Mouse (Mus musculus) liver, embryonic 14.5 days (tissue): ENCODE measurements at regions not wholly inside any gene's neighbourhood (a gene's known extent, or its start where the extent isn't known, plus 50 kb on each side); places are given as distances from the start of the nearest gene placed in this dataset.

Experiments used
- ATAC-seq: fragments of 200-750 bp; cut with Nextera tagmentation; 2 replicates; pipeline ENCODE4 v1.8.0; 2017; ENCODE audit warnings: moderate number of reproducible peaks, mild to moderate bottlenecking, moderate library complexity; ENCODE audit not compliant: insufficient read depth
- DNase-seq, 3 experiments: peaks; one replicate each; pipeline ENCODE4 v3.0.0-alpha.2; 2012 to 2013; ENCODE audit warnings: low read depth in 3 of 3, low spot score in 3 of 3
- H3K27ac ChIP-seq: fragments of 300-500 bp; sonication (generic); 2 replicates; pipeline ENCODE4 v1.5.1; 2014; ENCODE audit warnings: moderate library complexity, mild to moderate bottlenecking, control low read depth, inconsistent platforms
- H3K27me3 ChIP-seq: fragments of 300-500 bp; sonication (generic); 2 replicates; pipeline ENCODE4 v1.6.1; 2014; ENCODE audit warnings: mild to moderate bottlenecking, low read length, moderate library complexity; ENCODE audit not compliant: control insufficient read depth, insufficient read depth
- H3K36me3 ChIP-seq: fragments of 300-500 bp; sonication (generic); replicated peaks from 2 replicates; pipeline ENCODE4 v1.6.1; 2014; ENCODE audit warnings: low read depth; ENCODE audit not compliant: control insufficient read depth, insufficient read depth
- H3K4me1 ChIP-seq, 2 experiments: fragments of 200-500 bp in 1 of 2; fragments of 300-500 bp in 1 of 2; sonication (generic) in 1 of 2; replicated peaks; 2 replicates each; pipeline ENCODE4 v1.6.1; 2012 to 2014; ENCODE audit warnings: antibody characterized with exemption in 1 of 2, inconsistent platforms in 1 of 2, low read length in 1 of 2; ENCODE audit not compliant: control insufficient read depth in 2 of 2, insufficient read depth in 2 of 2
- H3K4me2 ChIP-seq: fragments of 300-500 bp; sonication (generic); 2 replicates; pipeline ENCODE4 v1.6.1; 2014; ENCODE audit warnings: low read depth, mild to moderate bottlenecking, control low read depth, moderate library complexity
- H3K4me3 ChIP-seq, 2 experiments: fragments of 200-500 bp in 1 of 2; fragments of 300-500 bp in 1 of 2; sonication (generic) in 1 of 2; 2 replicates each; pipeline ENCODE4 v1.5.1; 2012 to 2014; ENCODE audit warnings: low read depth in 2 of 2, low read length in 2 of 2, mild to moderate bottlenecking in 2 of 2, control low read depth in 1 of 2, inconsistent platforms in 1 of 2, moderate library complexity in 1 of 2; ENCODE audit not compliant: insufficient read depth in 1 of 2
- H3K9ac ChIP-seq: fragments of 300-500 bp; sonication (generic); replicated peaks from 2 replicates; pipeline ENCODE4 v1.6.1; 2014; ENCODE audit warnings: mild to moderate bottlenecking, control low read depth, moderate library complexity
- H3K9me3 ChIP-seq: fragments of 300-500 bp; sonication (generic); 2 replicates; pipeline ENCODE4 v1.6.1; 2016; ENCODE audit warnings: low read length, mixed read lengths; ENCODE audit not compliant: control insufficient read depth
- CTCF ChIP-seq: IDR thresholded peaks from 2 replicates; pipeline ENCODE4 v1.5.1; 2016; ENCODE audit warnings: antibody characterized with exemption, low read depth, control low read depth
- EP300 ChIP-seq: IDR thresholded peaks from 2 replicates; pipeline ENCODE4 v1.6.1; 2016; ENCODE audit warnings: antibody characterized with exemption, low read depth
- WGBS: fragments of 180-500 bp; shearing (Covaris S2); extraction: QIAGEN DNeasy Blood & Tissue Kit; methylation state at CpG from one replicate; pipeline ENCODE4 v1.1.7; 2014; ENCODE audit not compliant: insufficient replicate concordance; 5-methylcytosine and 5-hydroxymethylcytosine counted together

GRCm38 (mm10) chr3:38207867-38208266, 276.8 kb downstream of the Ankrd50 start:
- WGBS, result 60% methylated on average over 1 of the region's 1 CpGs
- Histone ChIP-seq H3K36me3 (no peaks in the 10 kb centered on the region), H3K4me3 (no peak overlapping the region), H3K4me2 (no peak overlapping the region), H3K9me3 (no peaks in the 10 kb centered on the region), H3K27me3 (no peaks in the 10 kb centered on the region), H3K9ac (no peak overlapping the region), H3K4me1 (no peaks in the 10 kb centered on the region), H3K27ac (no peak overlapping the region)
- DNase-seq (no peak), ATAC-seq (no peak)
- no peak for TF ChIP-seq CTCF
- TF ChIP-seq EP300, result no peak

GRCm38 (mm10) chr3:38201861-38202656, 282.6 kb downstream of the Ankrd50 start:
- DNase-seq (peak in 2 of 3 experiments; percentile 6 to 13), ATAC-seq (no peak)
- peak overlapping the region; percentile 34 for H3K4me2 ChIP-seq
- peak; percentile 52 for TF ChIP-seq CTCF
- no peak for TF ChIP-seq EP300
- 27% methylated on average over 10 of the region's 10 CpGs for WGBS
- H3K36me3 ChIP-seq, result no peaks in the 10 kb centered on the region
- no peaks in the 10 kb centered on the region for H3K9me3 ChIP-seq
- H3K9ac ChIP-seq, result no peak overlapping the region
- H3K27ac ChIP-seq, result no peak overlapping the region
- H3K27me3 ChIP-seq, result no peaks in the 10 kb centered on the region
- H3K4me3 ChIP-seq, result no peak overlapping the region
- no peaks in the 10 kb centered on the region for H3K4me1 ChIP-seq

GRCm38 (mm10) chr3:38194001-38194400, 290.6 kb downstream of the Ankrd50 start:
- no peaks in the 10 kb centered on the region for H3K27me3 ChIP-seq
- DNase-seq (no peak), ATAC-seq (no peak)
- H3K9ac ChIP-seq, result no peak overlapping the region
- H3K9me3 ChIP-seq, result no peaks in the 10 kb centered on the region
- TF ChIP-seq CTCF (no peak), EP300 (no peak)
- no peak overlapping the region for H3K27ac ChIP-seq
- no peak overlapping the region for H3K4me3 ChIP-seq
- WGBS, result 70% methylated on average over 4 of the region's 4 CpGs
- H3K4me2 ChIP-seq, result no peak overlapping the region
- H3K36me3 ChIP-seq, result no peaks in the 10 kb centered on the region
- no peaks in the 10 kb centered on the region for H3K4me1 ChIP-seq

- 60% methylated on average over 3 of the region's 3 CpGs for WGBS
- Histone ChIP-seq H3K27ac (no peak overlapping the region), H3K4me1 (peaks cover 0 to 9% of the 10 kb centered on the region in 2 experiments; a peak in 2 of 4 replicates), H3K9me3 (no peaks in the 10 kb centered on the region), H3K4me2 (no peak overlapping the region), H3K9ac (no peak overlapping the region), H3K27me3 (no peaks in the 10 kb centered on the region), H3K4me3 (no peak overlapping the region), H3K36me3 (no peaks in the 10 kb centered on the region)
- TF ChIP-seq EP300 (no peak), CTCF (no peak)
- ATAC-seq (no peak), DNase-seq (no peak)
These were observed 297.2 kb downstream of the Ankrd50 start for GRCm38 (mm10) chr3:38187406-38187896.

- DNase-seq (peak in 2 of 3 experiments; percentile 2 to 13), ATAC-seq (peak; percentile 68; the same call in 1 of the 2 replicates)
- H3K4me1 ChIP-seq, result peaks cover 0 to 9% of the 10 kb centered on the region in 2 experiments; a peak in 2 of 4 replicates
- no peak for TF ChIP-seq CTCF
- peak; percentile 64 for TF ChIP-seq EP300
- no peak overlapping the region for H3K9ac ChIP-seq
- H3K9me3 ChIP-seq, result no peaks in the 10 kb centered on the region
- no peak overlapping the region for H3K27ac ChIP-seq
- H3K36me3 ChIP-seq, result no peaks in the 10 kb centered on the region
- H3K27me3 ChIP-seq, result no peaks in the 10 kb centered on the region
- H3K4me3 ChIP-seq, result no peak overlapping the region
- WGBS, result 26% methylated on average over 1 of the region's 1 CpGs
- H3K4me2 ChIP-seq, result no peak overlapping the region
These were observed 298.1 kb downstream of the Ankrd50 start for GRCm38 (mm10) chr3:38186503-38186902.
